Mouse (Mus musculus) liver, postnatal 0 days (tissue): Measurements from ENCODE around the gene Psmd7. TPM values are rescaled to one million over a fixed set of nuclear protein-coding genes. Genes with fewer than 3 reads are reported as not detected.

Experiments
- ATAC-seq: fragments of 200-750 bp; cut with Nextera tagmentation; 2 replicates; pipeline ENCODE4 v1.8.0; 2017; ENCODE audit warnings: mild to moderate bottlenecking, moderate library complexity
- DNase-seq: peaks from one replicate; pipeline ENCODE4 v3.0.0-alpha.2; 2016
- H3K27ac ChIP-seq: fragments of 300-500 bp; sonication (generic); 2 replicates; pipeline ENCODE4 v1.5.1; 2014; ENCODE audit warnings: antibody characterized with exemption, moderate library complexity, mild to moderate bottlenecking, low read depth
- H3K27me3 ChIP-seq: fragments of 300-500 bp; sonication (generic); 2 replicates; pipeline ENCODE4 v1.6.1; 2014; ENCODE audit warnings: low read length, control low read depth, mixed read lengths; ENCODE audit not compliant: insufficient read depth
- H3K36me3 ChIP-seq: fragments of 300-500 bp; sonication (generic); replicated peaks from 2 replicates; pipeline ENCODE4 v1.6.1; 2014; ENCODE audit warnings: mild to moderate bottlenecking, control low read depth, low read length, moderate library complexity, mixed read lengths; ENCODE audit not compliant: insufficient read depth
- H3K4me1 ChIP-seq: fragments of 300-500 bp; sonication (generic); 2 replicates; pipeline ENCODE4 v1.6.1; 2014; ENCODE audit warnings: antibody characterized with exemption, mild to moderate bottlenecking, control low read depth; ENCODE audit not compliant: insufficient read depth
- H3K4me2 ChIP-seq: fragments of 300-500 bp; sonication (generic); 2 replicates; pipeline ENCODE4 v1.6.1; 2014; ENCODE audit warnings: low read depth, mild to moderate bottlenecking, low read length, moderate library complexity, mixed read lengths
- H3K4me3 ChIP-seq: fragments of 300-500 bp; sonication (generic); 2 replicates; pipeline ENCODE4 v1.5.1; 2014; ENCODE audit warnings: low read depth, low read length
- H3K9ac ChIP-seq: fragments of 300-500 bp; sonication (generic); replicated peaks from 2 replicates; pipeline ENCODE4 v1.6.1; 2014; ENCODE audit warnings: mild to moderate bottlenecking, moderate library complexity
- H3K9me3 ChIP-seq: fragments of 300-500 bp; sonication (generic); 2 replicates; pipeline ENCODE4 v1.6.1; 2016; ENCODE audit warnings: mild to moderate bottlenecking, control low read depth, low read length, mixed read lengths
- CTCF ChIP-seq: sonication (generic); IDR thresholded peaks from 2 replicates; pipeline ENCODE4 v1.5.1; 2016; ENCODE audit warnings: antibody characterized with exemption, low read depth
- EP300 ChIP-seq: IDR thresholded peaks from 2 replicates; pipeline ENCODE4 v1.6.1; 2016; ENCODE audit warnings: antibody characterized with exemption, low read depth, mild to moderate bottlenecking
- WGBS: fragments of 180-500 bp; shearing (Covaris S2); extraction: QIAGEN DNeasy Blood & Tissue Kit; methylation state at CpG from one replicate; pipeline ENCODE4 v1.1.7; 2014; ENCODE audit not compliant: insufficient replicate concordance; 5-methylcytosine and 5-hydroxymethylcytosine counted together
- polyA plus RNA-seq: library from polyadenylated mRNA; unstranded; fragments of >200 nt; fragmentation: Nextera tagmentation; extraction: Ambion mirVana; gene quantifications from 2 replicates; pipeline ENCODE4 v1.2.1, GENCODE M21; 2015

The Psmd7 gene
- polyA plus RNA-seq, 1 experiment from 2014 or later, result 96.5 TPM

DNA sequence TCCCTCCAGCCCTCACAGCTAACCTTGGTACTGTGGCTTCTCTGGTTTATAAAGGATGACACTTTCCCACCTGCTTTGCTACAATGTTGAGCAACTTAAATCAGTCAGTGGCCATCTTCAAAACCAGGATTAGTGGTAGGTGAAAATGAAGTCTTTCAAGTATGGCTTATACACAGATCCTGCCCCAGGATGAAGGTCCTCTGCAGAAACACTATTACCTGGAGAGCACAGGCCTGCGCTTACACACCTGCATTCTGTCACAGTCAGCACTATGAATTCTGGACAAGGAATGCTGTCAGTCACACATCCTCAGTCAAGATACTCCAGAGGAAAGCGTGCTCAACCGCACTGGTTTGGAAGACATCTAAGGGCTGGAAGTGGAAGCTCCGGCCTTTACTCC is 6.7 kb downstream of the Psmd7 start:
- 96% methylated on average over 4 of the region's 4 CpGs for WGBS
- Histone ChIP-seq H3K4me1 (peaks cover 10% of the 10 kb centered on the region), H3K4me3 (no peak overlapping the region), H3K9me3 (no peaks in the 10 kb centered on the region), H3K4me2 (no peak overlapping the region), H3K27me3 (no peaks in the 10 kb centered on the region), H3K27ac (no peak overlapping the region), H3K9ac (no peak overlapping the region), H3K36me3 (peaks cover 65% of the 10 kb centered on the region)
- DNase-seq, result no peak
- TF ChIP-seq CTCF, result no peak
- TF ChIP-seq EP300, result no peak
- ATAC-seq, result no peak

DNA sequence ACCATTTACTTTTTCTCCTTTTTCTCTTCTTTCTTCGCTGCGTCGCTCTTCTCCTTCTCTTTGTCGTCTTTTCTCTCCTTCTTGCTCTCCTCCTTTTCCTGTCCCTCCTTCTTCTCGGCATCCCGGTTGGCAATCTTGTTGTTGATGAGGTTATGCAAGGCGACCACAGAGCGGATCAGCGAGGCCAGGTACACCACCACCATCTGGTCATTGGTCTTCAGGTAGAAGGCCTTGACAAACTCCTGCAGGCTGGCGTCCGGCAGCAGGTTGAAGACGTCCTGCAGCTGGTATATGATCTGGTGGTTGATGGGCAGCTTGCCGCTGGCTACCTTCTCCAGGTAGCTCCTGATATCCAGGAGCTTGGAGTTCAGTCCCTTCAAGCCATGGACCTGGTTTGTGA is 7.4 kb downstream of the Psmd7 start:
- no peak overlapping the region for H3K27ac ChIP-seq
- DNase-seq (no peak), ATAC-seq (no peak)
- no peak overlapping the region for H3K4me2 ChIP-seq
- TF ChIP-seq CTCF, result no peak
- no peak for TF ChIP-seq EP300
- no peak overlapping the region for H3K4me3 ChIP-seq
- H3K36me3 ChIP-seq, result peaks cover 62% of the 10 kb centered on the region
- 88% methylated on average over 13 of the region's 13 CpGs for WGBS
- H3K4me1 ChIP-seq, result peaks cover 6% of the 10 kb centered on the region; the same call in 1 of the 2 replicates
- no peaks in the 10 kb centered on the region for H3K9me3 ChIP-seq
- no peaks in the 10 kb centered on the region for H3K27me3 ChIP-seq
- H3K9ac ChIP-seq, result no peak overlapping the region

DNA sequence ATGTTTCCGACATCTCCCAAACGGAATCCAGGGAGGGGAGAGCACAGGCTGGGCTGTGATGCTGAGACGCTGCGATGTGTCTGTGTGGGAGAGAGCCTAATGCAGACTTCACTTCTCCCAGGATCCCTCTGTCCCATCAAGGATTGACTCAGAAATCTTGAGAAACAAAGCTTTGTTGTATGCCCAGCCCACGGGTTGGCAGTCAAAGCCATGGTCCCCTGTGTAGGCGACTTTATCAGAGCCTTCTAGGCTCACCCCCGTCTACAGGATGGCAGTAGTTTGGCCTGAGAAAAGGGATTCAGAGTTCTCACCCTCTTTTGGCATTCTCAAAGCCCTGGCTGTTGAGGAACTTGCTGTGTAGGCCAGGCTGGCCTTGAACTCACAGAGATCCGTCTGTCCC is 9.7 kb downstream of the Psmd7 start:
- 71% methylated on average over 8 of the region's 8 CpGs for WGBS
- no peak for TF ChIP-seq EP300
- no peak for TF ChIP-seq CTCF

DNA sequence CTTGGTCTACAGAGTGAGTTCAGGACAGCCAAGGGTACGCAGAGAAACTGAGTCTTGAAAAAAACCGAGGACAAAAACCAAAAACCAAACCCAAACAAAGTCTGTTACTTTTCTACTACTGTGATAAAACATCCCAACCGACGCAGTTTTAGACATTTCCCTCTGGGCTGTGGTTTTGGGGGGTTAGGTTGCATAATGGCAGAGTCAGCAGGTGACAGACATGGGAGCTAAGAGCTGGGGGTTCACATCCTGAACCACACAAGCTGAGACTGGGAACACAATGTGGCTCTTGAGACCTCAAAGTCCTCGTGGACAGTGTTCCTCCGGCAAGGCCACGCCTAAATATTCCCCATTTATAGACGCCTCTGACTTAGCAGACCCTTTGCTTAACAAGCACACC is 10.1 kb downstream of the Psmd7 start:
- H3K9ac ChIP-seq, result no peak overlapping the region
- DNase-seq (no peak), ATAC-seq (no peak)
- H3K36me3 ChIP-seq, result peaks cover 36% of the 10 kb centered on the region
- no peak overlapping the region; the same call in 1 of the 2 replicates for H3K27ac ChIP-seq
- no peaks in the 10 kb centered on the region for H3K9me3 ChIP-seq
- WGBS, result 45% methylated on average over 8 of the region's 8 CpGs
- H3K4me2 ChIP-seq, result no peak overlapping the region
- no peak overlapping the region for H3K4me3 ChIP-seq
- H3K4me1 ChIP-seq, result peaks cover 4% of the 10 kb centered on the region; the same call in 1 of the 2 replicates
- H3K27me3 ChIP-seq, result no peaks in the 10 kb centered on the region
- TF ChIP-seq EP300 (no peak), CTCF (no peak)

More for the DNA sequence above, 9.7 kb downstream of the Psmd7 start:
- no peaks in the 10 kb centered on the region for H3K27me3 ChIP-seq
- H3K9me3 ChIP-seq, result no peaks in the 10 kb centered on the region
- peaks cover 4% of the 10 kb centered on the region; the same call in 1 of the 2 replicates for H3K4me1 ChIP-seq
- DNase-seq (no peak), ATAC-seq (no peak)
- no peak overlapping the region for H3K4me2 ChIP-seq
- H3K36me3 ChIP-seq, result peaks cover 40% of the 10 kb centered on the region
- H3K4me3 ChIP-seq, result no peak overlapping the region
- no peak overlapping the region for H3K9ac ChIP-seq
- H3K27ac ChIP-seq, result no peak overlapping the region

DNA sequence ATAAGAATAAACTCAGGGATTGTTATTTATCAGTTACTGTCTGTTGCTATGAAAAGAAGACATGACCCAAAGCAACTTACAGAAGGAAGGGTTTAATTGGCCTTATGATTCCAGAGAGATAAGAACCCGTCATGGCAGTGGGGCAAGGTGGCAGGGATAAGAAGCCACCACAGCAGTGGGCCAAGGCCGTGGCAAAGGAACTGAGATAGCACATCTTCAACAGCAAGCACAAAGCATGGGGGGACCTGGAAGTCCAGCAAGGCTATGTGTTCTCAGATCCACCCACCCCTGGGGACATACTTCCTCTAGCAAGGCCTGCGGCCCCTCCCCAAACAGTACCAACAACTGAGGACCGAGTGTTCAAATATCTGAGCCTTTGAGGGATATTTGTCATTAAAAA is 10.6 kb downstream of the Psmd7 start:
- TF ChIP-seq EP300 (peak; percentile 88), CTCF (no peak)
- H3K4me3 ChIP-seq, result no peak overlapping the region
- no peaks in the 10 kb centered on the region for H3K27me3 ChIP-seq
- no peak overlapping the region for H3K9ac ChIP-seq
- WGBS, result 44% methylated on average over 4 of the region's 4 CpGs
- H3K9me3 ChIP-seq, result no peaks in the 10 kb centered on the region
- peaks cover 4% of the 10 kb centered on the region; the same call in 1 of the 2 replicates for H3K4me1 ChIP-seq
- H3K36me3 ChIP-seq, result peaks cover 31% of the 10 kb centered on the region
- H3K4me2 ChIP-seq, result no peak overlapping the region
- H3K27ac ChIP-seq, result peak overlapping the region; percentile 24; the same call in 1 of the 2 replicates
- no peak for DNase-seq
- peak; percentile 76 for ATAC-seq

DNA sequence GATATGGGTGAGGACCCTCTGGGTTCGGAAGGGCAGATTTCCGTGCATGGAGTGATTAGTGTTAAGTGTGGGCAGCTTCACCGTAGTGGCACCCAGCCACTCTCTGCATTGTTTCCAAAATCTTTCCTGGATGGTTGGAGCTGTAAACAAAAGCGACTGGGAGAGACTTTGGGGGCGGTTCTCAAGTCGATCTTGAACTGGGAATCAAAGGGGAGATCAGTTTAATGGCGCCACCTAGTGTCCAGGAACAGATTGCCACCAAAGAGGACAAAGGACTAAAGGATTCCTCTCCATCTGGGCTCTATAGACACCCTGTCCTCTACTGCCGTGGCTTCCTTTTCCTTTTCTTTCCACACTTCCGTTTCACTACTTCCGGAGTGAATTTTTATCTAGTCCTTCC is 11.6 kb downstream of the Psmd7 start:
- peaks cover 21% of the 10 kb centered on the region for H3K36me3 ChIP-seq
- no peak for TF ChIP-seq EP300
- TF ChIP-seq CTCF, result peak; percentile 91
- H3K4me1 ChIP-seq, result peaks cover 4% of the 10 kb centered on the region; the same call in 1 of the 2 replicates
- H3K27ac ChIP-seq, result no peak overlapping the region
- no peaks in the 10 kb centered on the region for H3K9me3 ChIP-seq
- H3K4me3 ChIP-seq, result 0 out of 2 replicates have a peak overlapping the region, but pooled peaks have one; percentile 21
- no peak overlapping the region for H3K9ac ChIP-seq
- H3K27me3 ChIP-seq, result no peaks in the 10 kb centered on the region
- WGBS, result 8% methylated on average over 10 of the region's 10 CpGs
- H3K4me2 ChIP-seq, result peak overlapping the region; percentile 67
- ATAC-seq, result peak; percentile 54
- peak; percentile 85 for DNase-seq
